Mouse (Mus musculus) liver, embryonic 12.5 days (tissue): Measurements from ENCODE around the gene Prkrip1. TPM values are rescaled to one million over a fixed set of nuclear protein-coding genes. Genes with fewer than 3 reads are reported as not detected.
A peak's percentile ranks its signal among the peaks of the same experiment; 100 is the strongest.
"Not testable (repeated sequence)": the region's sequence is repeated elsewhere in the genome, so short reads cannot be mapped to it uniquely, and the experiment has no call there.

ENCODE experiments used
- ATAC-seq: fragments of 200-750 bp; cut with Nextera tagmentation; 2 replicates; pipeline ENCODE4 v1.8.0; 2017; ENCODE audit warnings: moderate number of reproducible peaks, mild to moderate bottlenecking, moderate library complexity
- H3K27ac ChIP-seq: fragments of 300-500 bp; sonication (generic); 2 replicates; pipeline ENCODE4 v1.5.1; 2016; ENCODE audit warnings: mild to moderate bottlenecking
- H3K27me3 ChIP-seq: fragments of 300-500 bp; sonication (generic); replicated peaks from 2 replicates; pipeline ENCODE4 v1.6.1; 2016; ENCODE audit warnings: mild to moderate bottlenecking, moderate library complexity
- H3K36me3 ChIP-seq: fragments of 300-500 bp; sonication (generic); 2 replicates; pipeline ENCODE4 v1.6.1; 2016; ENCODE audit warnings: mild to moderate bottlenecking, moderate library complexity
- H3K4me1 ChIP-seq: fragments of 300-500 bp; sonication (generic); 2 replicates; pipeline ENCODE4 v1.6.1; 2016
- H3K4me2 ChIP-seq: fragments of 300-500 bp; sonication (generic); 2 replicates; pipeline ENCODE4 v1.6.1; 2016; ENCODE audit warnings: mild to moderate bottlenecking, moderate library complexity
- H3K4me3 ChIP-seq: fragments of 300-500 bp; sonication (generic); 2 replicates; pipeline ENCODE4 v1.5.1; 2016; ENCODE audit warnings: mild to moderate bottlenecking, moderate library complexity
- H3K9ac ChIP-seq: fragments of 300-500 bp; sonication (generic); 2 replicates; pipeline ENCODE4 v1.6.1; 2016; ENCODE audit warnings: mild to moderate bottlenecking, moderate library complexity
- H3K9me3 ChIP-seq: fragments of 300-500 bp; sonication (generic); replicated peaks from 2 replicates; pipeline ENCODE4 v1.6.1; 2016; ENCODE audit warnings: mild to moderate bottlenecking, moderate library complexity
- WGBS: fragments of 180-500 bp; shearing (Covaris S2); methylation state at CpG from one replicate; pipeline ENCODE4 v1.1.7; 2016; ENCODE audit not compliant: insufficient replicate concordance; 5-methylcytosine and 5-hydroxymethylcytosine counted together
- polyA plus RNA-seq: library from polyadenylated mRNA; unstranded; fragments of >200 nt; fragmentation: Nextera tagmentation; extraction: Ambion mirVana; gene quantifications from 2 replicates; pipeline ENCODE4 v1.2.1, GENCODE M21; 2016

Gene Prkrip1
- polyA plus RNA-seq, 1 experiment from 2014 or later = 36.3 TPM

DNA sequence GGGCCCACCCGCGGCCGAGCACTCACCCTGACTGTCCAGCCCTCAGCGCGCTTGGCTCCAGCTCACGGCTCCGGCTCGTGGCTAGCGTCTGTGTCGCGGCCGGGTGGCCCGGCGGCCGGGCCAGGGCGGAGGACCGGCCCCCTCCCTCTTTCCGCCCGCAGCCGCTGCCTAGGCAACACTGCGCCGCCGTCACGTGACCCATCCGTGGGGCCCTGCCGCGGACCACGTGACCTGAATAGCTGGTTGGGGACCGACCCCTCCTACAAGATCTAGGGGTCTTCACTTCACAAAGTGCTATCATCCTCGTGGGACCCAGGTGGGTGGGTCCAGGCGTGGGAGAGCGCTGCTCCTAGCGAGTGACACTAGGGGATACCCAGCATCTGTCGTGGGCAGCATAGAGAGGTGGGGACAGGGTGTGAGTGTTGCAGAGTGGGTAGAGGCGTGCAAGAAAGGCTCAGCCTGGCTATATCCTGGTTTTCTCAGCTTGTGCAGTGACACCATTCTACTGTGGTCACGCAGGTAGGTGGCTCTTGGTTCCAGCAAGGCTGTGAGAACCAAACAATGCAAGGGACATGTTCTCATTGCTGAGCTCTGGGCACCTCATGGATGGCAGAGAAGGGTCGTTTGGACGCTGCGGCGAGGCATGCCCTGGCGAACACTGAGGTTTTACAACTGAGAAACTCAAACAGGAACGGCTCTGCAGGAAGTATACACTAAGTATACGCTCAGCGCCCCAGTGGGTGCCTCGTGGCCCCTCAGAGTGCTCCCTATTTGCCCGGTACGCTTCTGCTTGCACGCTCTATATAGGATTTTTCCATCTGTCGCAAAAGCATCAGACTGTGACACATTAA lies 28.0 kb downstream of the Prkrip1 start, which contains the start of gene Orai2:
TSS of gene Orai2 (minus strand) at position 202 of the 851 bp plus-strand sequence.
- peak; percentile 79 for ATAC-seq
- no peaks in the 10 kb centered on the region for H3K27me3 ChIP-seq
- peak within 1 kb of the TSS; percentile 69 for H3K4me3 ChIP-seq
- H3K9me3 ChIP-seq = peaks cover 6% of the 10 kb centered on the region; the same call in 1 of the 2 replicates
- H3K4me1 ChIP-seq = peaks cover 44% of the 10 kb centered on the region
- H3K36me3 ChIP-seq = peaks cover 13% of the 10 kb centered on the region
- peak within 1 kb of the TSS; percentile 76 for H3K9ac ChIP-seq
- peak within 1 kb of the TSS; percentile 73 for H3K27ac ChIP-seq
- peak within 1 kb of the TSS; percentile 96 for H3K4me2 ChIP-seq
- WGBS = 3% methylated on average over 48 of the region's 49 CpGs

GRCm38 (mm10) chr5:136169626-136170511 lies 28.9 kb downstream of the Prkrip1 start:
- Histone ChIP-seq H3K36me3 (peaks cover 15% of the 10 kb centered on the region), H3K27ac (peak overlapping the region; percentile 61), H3K9ac (peak overlapping the region; percentile 76), H3K27me3 (no peaks in the 10 kb centered on the region), H3K9me3 (peaks cover 6% of the 10 kb centered on the region; the same call in 1 of the 2 replicates), H3K4me1 (peaks cover 44% of the 10 kb centered on the region), H3K4me2 (peak overlapping the region; percentile 96), H3K4me3 (peak overlapping the region; percentile 69)
- peak; percentile 47 for ATAC-seq
- WGBS = 9% methylated on average over 15 of the region's 15 CpGs

DNA sequence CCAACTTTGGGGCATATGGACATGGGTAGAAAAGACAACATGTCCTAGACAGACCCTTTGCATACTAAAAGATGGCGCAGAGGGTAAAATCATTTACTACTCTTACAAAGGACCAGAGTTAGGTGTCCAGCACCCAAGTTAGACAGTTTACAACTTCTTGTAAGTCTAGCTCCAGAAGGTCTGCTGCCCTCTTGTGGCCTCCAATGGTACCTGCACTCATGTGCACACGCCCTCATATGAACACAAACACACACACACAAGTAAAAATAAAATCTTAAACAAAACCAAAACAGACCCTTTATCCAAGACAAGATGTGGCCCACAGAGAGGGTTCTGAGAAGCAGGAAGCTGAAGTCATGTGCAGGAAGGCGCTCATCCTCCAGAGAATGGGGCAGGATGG lies 30.7 kb downstream of the Prkrip1 start:
- H3K4me3 ChIP-seq = no peak overlapping the region
- no peak overlapping the region for H3K9ac ChIP-seq
- H3K4me1 ChIP-seq = peaks cover 35% of the 10 kb centered on the region
- H3K27ac ChIP-seq = no peak overlapping the region
- H3K4me2 ChIP-seq = no peak overlapping the region
- ATAC-seq = no peak
- WGBS = 80% methylated on average over 3 of the region's 3 CpGs
- no peaks in the 10 kb centered on the region for H3K27me3 ChIP-seq
- H3K36me3 ChIP-seq = peaks cover 19% of the 10 kb centered on the region
- H3K9me3 ChIP-seq = peaks cover 6% of the 10 kb centered on the region; the same call in 1 of the 2 replicates

- Histone ChIP-seq H3K4me2 (no peak overlapping the region), H3K4me1 (peaks cover 29% of the 10 kb centered on the region), H3K4me3 (no peak overlapping the region), H3K27me3 (no peaks in the 10 kb centered on the region), H3K9me3 (peaks cover 6% of the 10 kb centered on the region; the same call in 1 of the 2 replicates), H3K9ac (no peak overlapping the region), H3K36me3 (peaks cover 19% of the 10 kb centered on the region), H3K27ac (no peak overlapping the region)
- WGBS = 87% methylated on average over 4 of the region's 4 CpGs
- ATAC-seq = no peak
Measured at GRCm38 (mm10) chr5:136167296-136167695, 31.5 kb downstream of the Prkrip1 start.

- Histone ChIP-seq H3K9me3 (peaks cover 6% of the 10 kb centered on the region; the same call in 1 of the 2 replicates), H3K36me3 (peaks cover 29% of the 10 kb centered on the region), H3K9ac (no peak overlapping the region), H3K27me3 (no peaks in the 10 kb centered on the region), H3K4me3 (no peak overlapping the region), H3K4me2 (no peak overlapping the region), H3K4me1 (peaks cover 8% of the 10 kb centered on the region), H3K27ac (no peak overlapping the region)
- ATAC-seq = no peak
- 80% methylated on average over 8 of the region's 8 CpGs for WGBS
Measured at GRCm38 (mm10) chr5:136165246-136165645, 33.5 kb downstream of the Prkrip1 start.

- H3K27ac ChIP-seq = no peak overlapping the region
- WGBS = 73% methylated on average over 11 of the region's 11 CpGs
- H3K4me1 ChIP-seq = no peaks in the 10 kb centered on the region
- H3K4me2 ChIP-seq = no peak overlapping the region
- peaks cover 32% of the 10 kb centered on the region for H3K36me3 ChIP-seq
- H3K9ac ChIP-seq = no peak overlapping the region
- no peak for ATAC-seq
- no peaks in the 10 kb centered on the region for H3K27me3 ChIP-seq
- peaks cover 6% of the 10 kb centered on the region; the same call in 1 of the 2 replicates for H3K9me3 ChIP-seq
- no peak overlapping the region for H3K4me3 ChIP-seq
Measured at GRCm38 (mm10) chr5:136163807-136164474, 34.8 kb downstream of the Prkrip1 start.

DNA sequence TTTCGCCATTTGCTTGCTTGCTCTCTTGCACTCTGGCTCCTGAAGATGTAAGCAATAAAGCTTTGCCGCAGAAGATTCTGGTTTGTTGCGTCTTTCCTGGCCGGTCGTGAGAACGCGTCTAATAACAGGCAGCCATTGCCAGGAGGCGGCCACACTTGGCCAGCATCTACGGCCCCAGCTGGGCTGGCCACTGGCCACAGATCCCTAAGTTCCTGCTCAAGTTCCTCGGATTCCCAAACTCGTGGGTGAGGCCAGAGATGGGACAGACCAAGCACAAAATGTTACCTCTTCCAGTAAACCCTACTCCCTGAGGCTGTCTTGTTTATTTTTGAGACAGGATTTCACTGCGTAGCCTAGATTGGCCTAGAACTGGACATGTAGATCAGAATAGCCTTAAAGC lies 38.7 kb downstream of the Prkrip1 start:
- ATAC-seq, H3K9ac ChIP-seq, H3K4me1 ChIP-seq, H3K27ac ChIP-seq, H3K4me2 ChIP-seq, H3K9me3 ChIP-seq, H3K4me3 ChIP-seq, H3K27me3 ChIP-seq: not testable (repeated sequence)
- H3K36me3 ChIP-seq = peaks cover 16% of the 10 kb centered on the region
- 83% methylated on average over 11 of the region's 12 CpGs for WGBS

DNA sequence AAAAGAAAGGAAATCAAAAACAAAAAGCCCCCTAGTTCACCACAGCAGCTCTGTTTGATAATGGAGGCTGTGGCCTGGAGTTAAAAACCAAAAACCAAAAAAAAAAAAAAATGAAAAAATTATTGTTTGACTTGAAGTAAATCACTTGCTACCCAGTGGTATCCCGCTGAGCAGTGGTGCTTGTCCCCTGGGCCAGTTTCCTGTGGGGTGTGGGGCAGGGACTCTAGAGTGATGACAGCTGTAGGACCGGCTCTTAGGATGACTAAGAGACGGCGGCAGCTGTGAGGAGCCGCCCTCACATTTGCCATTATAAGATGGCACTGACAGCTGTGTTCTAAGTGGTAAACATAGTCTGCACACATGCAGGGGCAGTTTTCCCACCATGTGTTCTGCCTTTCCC lies 43.4 kb downstream of the Prkrip1 start:
- no peaks in the 10 kb centered on the region for H3K27me3 ChIP-seq
- no peak overlapping the region for H3K4me3 ChIP-seq
- ATAC-seq = no peak
- H3K27ac ChIP-seq = no peak overlapping the region
- H3K4me2 ChIP-seq = no peak overlapping the region
- H3K9me3 ChIP-seq = no peaks in the 10 kb centered on the region
- H3K4me1 ChIP-seq = no peaks in the 10 kb centered on the region
- H3K9ac ChIP-seq = no peak overlapping the region
- WGBS = 77% methylated on average over 5 of the region's 5 CpGs
- H3K36me3 ChIP-seq = peaks cover 4% of the 10 kb centered on the region

- Histone ChIP-seq H3K4me3 (no peak overlapping the region), H3K9me3 (no peaks in the 10 kb centered on the region), H3K27me3 (no peaks in the 10 kb centered on the region), H3K36me3 (no peaks in the 10 kb centered on the region), H3K9ac (no peak overlapping the region), H3K4me1 (peaks cover 16% of the 10 kb centered on the region), H3K27ac (no peak overlapping the region), H3K4me2 (no peak overlapping the region)
- ATAC-seq = no peak
- 68% methylated on average over 8 of the region's 8 CpGs for WGBS
Measured at GRCm38 (mm10) chr5:136152365-136152764, 46.4 kb downstream of the Prkrip1 start.

GRCm38 (mm10) chr5:136149134-136149576 lies 49.6 kb downstream of the Prkrip1 start:
- H3K27me3 ChIP-seq, H3K9me3 ChIP-seq, H3K9ac ChIP-seq, H3K36me3 ChIP-seq, H3K4me2 ChIP-seq, H3K4me3 ChIP-seq, H3K27ac ChIP-seq: not testable (repeated sequence)
- WGBS = 20% methylated on average over 5 of the region's 5 CpGs
- peak; percentile 69 for ATAC-seq
- peaks cover 40% of the 10 kb centered on the region for H3K4me1 ChIP-seq

DNA sequence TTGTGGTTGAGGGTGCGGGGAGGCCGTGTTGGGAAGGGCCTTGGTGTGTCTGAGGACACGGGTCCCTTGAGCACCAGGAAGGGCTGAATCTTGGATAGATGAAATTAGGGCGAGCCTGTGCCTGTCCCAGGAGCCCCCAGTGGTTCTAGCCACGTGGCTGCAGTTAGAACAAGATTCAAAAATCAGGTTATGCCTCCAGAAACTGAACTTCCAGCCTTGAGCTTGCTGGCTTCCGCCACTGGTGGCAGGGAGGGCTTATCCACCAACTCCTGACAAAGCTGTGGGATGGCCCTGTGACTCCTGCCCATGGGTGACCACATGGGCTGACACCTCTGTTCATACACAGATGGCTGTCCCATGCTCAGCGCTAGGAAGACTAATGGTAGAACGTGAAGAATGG lies 51.1 kb downstream of the Prkrip1 start:
- peaks cover 1% of the 10 kb centered on the region; the same call in 1 of the 2 replicates for H3K9me3 ChIP-seq
- no peaks in the 10 kb centered on the region for H3K27me3 ChIP-seq
- no peak overlapping the region for H3K27ac ChIP-seq
- H3K36me3 ChIP-seq = peaks cover 2% of the 10 kb centered on the region; the same call in 1 of the 2 replicates
- 53% methylated on average over 8 of the region's 8 CpGs for WGBS
- H3K4me1 ChIP-seq = peaks cover 42% of the 10 kb centered on the region
- no peak overlapping the region for H3K9ac ChIP-seq
- H3K4me3 ChIP-seq = no peak overlapping the region
- H3K4me2 ChIP-seq = no peak overlapping the region
- ATAC-seq = no peak
